Mouse (Mus musculus): ENCODE data around the gene Il10. TPM values are rescaled to one million over a fixed set of nuclear protein-coding genes. Genes with fewer than 3 reads are reported as not detected.

The Il10 gene
- polyA plus RNA-seq, 1 experiment from 2014 or later = not detected

DNA sequence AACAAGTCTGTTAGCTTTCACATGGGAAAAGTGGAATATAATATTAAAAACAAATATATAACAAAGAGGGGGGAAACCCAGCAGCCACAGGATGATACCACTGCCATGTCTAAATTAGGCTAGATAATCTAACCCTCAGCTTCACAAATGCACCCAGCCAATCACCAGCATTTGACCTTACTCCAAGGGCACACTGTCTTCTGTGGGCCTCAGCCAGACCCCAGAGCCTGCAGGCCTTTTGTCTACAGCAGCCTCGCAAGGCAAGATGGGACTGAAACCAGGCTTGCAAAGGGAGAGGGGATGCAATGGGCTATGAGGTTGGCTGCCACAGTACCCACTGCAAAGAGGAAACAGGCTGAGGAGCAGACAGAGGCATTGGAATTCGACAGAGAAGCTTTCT is 22.6 kb downstream of the Il10 start:
- H3K36me3 ChIP-seq (ENCODE audit: control insufficient read depth, insufficient read depth, low read length) = no peaks in the 10 kb centered on the region
- peaks cover 2% of the 10 kb centered on the region; the same call in 1 of the 2 replicates for H3K9me3 ChIP-seq (replicated peaks; ENCODE audit: control insufficient read depth, low read length, poor library complexity, severe bottlenecking)
- no peak for ATAC-seq
- H3K4me2 ChIP-seq (ENCODE audit: low read length) = no peak overlapping the region
- H3K9ac ChIP-seq (ENCODE audit: low read depth, low read length) = no peak overlapping the region
- H3K4me1 ChIP-seq (ENCODE audit: control insufficient read depth, insufficient read depth, low read length) = no peaks in the 10 kb centered on the region
- H3K27me3 ChIP-seq (ENCODE audit: control insufficient read depth, insufficient read depth, low read depth, low read length) = no peaks in the 10 kb centered on the region
- WGBS = 55% methylated on average over 2 of the region's 2 CpGs
- no peak overlapping the region for H3K27ac ChIP-seq (ENCODE audit: low read length)
- no peak overlapping the region for H3K4me3 ChIP-seq (ENCODE audit: low read depth, low read length)

DNA sequence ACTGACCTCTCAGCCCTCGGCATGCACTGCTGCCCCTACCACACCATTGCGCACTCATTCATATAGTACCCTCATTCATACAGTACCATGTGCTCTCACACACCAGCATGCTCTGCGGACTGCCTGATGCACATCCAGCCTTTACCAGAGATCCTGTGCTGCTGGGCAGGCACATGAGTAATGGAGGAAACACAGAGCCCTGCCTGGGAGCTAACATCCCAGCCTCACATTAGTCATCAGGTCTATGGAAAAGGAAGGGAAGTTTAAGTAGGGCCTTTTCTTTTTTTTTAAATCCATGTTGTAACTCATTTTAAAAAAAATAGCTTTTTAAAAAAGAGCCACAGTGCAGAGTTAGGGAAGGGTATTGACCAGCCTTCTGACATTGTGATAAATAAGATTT is 23.1 kb downstream of the Il10 start:
- Histone ChIP-seq H3K36me3 (ENCODE audit: control insufficient read depth, insufficient read depth, low read length) (no peaks in the 10 kb centered on the region), H3K4me3 (ENCODE audit: low read depth, low read length) (no peak overlapping the region), H3K27me3 (ENCODE audit: control insufficient read depth, insufficient read depth, low read depth, low read length) (no peaks in the 10 kb centered on the region), H3K9ac (ENCODE audit: low read depth, low read length) (no peak overlapping the region), H3K27ac (ENCODE audit: low read length) (no peak overlapping the region), H3K4me2 (ENCODE audit: low read length) (no peak overlapping the region), H3K9me3 (replicated peaks; ENCODE audit: control insufficient read depth, low read length, poor library complexity, severe bottlenecking) (no peaks in the 10 kb centered on the region), H3K4me1 (ENCODE audit: control insufficient read depth, insufficient read depth, low read length) (no peaks in the 10 kb centered on the region)
- ATAC-seq = no peak
- WGBS = 89% methylated on average over 3 of the region's 3 CpGs

DNA sequence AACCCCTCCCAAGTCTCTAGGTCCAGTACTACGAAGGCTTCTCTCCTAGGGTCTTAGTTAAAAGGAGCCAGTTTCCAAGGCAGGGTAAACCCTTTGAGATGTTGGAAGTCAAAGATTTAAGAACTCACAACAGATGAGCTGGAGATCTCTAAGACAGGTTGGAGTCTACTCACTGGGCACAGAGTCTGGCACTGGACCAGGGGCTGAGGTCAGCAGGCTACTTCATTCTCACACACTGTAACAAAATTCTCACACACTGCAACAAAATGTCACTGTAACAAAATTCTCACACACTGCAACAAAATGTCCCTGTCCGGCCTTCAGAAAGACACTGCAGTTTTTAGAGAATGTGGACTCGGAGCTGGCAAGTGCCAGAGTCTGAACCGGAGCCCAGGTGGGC is 24.0 kb downstream of the Il10 start:
- over 99% methylated on average over 4 of the region's 4 CpGs for WGBS
- no peaks in the 10 kb centered on the region for H3K27me3 ChIP-seq (ENCODE audit: control insufficient read depth, insufficient read depth, low read depth, low read length)
- no peak overlapping the region for H3K4me2 ChIP-seq (ENCODE audit: low read length)
- no peak overlapping the region for H3K27ac ChIP-seq (ENCODE audit: low read length)
- ATAC-seq = no peak
- H3K9me3 ChIP-seq (replicated peaks; ENCODE audit: control insufficient read depth, low read length, poor library complexity, severe bottlenecking) = no peaks in the 10 kb centered on the region
- H3K4me3 ChIP-seq (ENCODE audit: low read depth, low read length) = no peak overlapping the region
- H3K9ac ChIP-seq (ENCODE audit: low read depth, low read length) = no peak overlapping the region
- H3K4me1 ChIP-seq (ENCODE audit: control insufficient read depth, insufficient read depth, low read length) = no peaks in the 10 kb centered on the region
- no peaks in the 10 kb centered on the region for H3K36me3 ChIP-seq (ENCODE audit: control insufficient read depth, insufficient read depth, low read length)

DNA sequence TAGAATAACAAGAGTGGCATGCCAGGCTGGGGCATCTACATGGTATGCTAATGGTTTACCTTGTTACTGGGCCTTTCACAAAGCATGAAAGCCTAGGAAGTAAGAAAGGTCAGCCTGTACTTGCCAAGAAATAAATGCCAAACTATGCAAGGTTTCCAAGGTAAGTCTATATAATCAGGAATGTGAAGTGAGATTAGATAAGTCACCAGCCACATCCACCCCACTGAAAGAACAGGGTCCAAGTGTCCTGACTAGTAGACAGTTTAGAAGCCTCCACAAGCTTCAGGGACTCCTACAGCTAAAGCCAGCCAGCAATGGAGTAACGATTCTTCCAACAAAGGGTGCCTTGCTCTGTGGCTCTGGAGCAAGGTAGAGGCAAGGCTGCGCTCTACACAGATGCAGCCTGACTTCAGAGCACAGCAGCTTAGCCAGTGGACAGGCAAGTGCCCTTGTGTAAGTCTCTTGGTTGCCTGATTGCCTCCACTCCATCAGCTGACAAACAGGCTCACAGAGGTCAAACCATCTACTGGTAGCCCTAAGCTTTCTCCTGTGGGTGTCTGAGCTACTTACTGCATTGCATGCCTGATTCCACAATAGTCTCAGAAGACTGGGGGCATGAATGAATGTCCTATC is 26.2 kb downstream of the Il10 start:
- H3K9ac ChIP-seq (ENCODE audit: low read depth, low read length) = no peak overlapping the region
- H3K9me3 ChIP-seq (replicated peaks; ENCODE audit: control insufficient read depth, low read length, poor library complexity, severe bottlenecking) = no peaks in the 10 kb centered on the region
- H3K27ac ChIP-seq (ENCODE audit: low read length) = no peak overlapping the region
- no peaks in the 10 kb centered on the region for H3K27me3 ChIP-seq (ENCODE audit: control insufficient read depth, insufficient read depth, low read depth, low read length)
- no peaks in the 10 kb centered on the region for H3K4me1 ChIP-seq (ENCODE audit: control insufficient read depth, insufficient read depth, low read length)
- no peaks in the 10 kb centered on the region for H3K36me3 ChIP-seq (ENCODE audit: control insufficient read depth, insufficient read depth, low read length)
- no peak for ATAC-seq
- 91% methylated on average over 2 of the region's 2 CpGs for WGBS
- no peak overlapping the region for H3K4me2 ChIP-seq (ENCODE audit: low read length)
- no peak overlapping the region for H3K4me3 ChIP-seq (ENCODE audit: low read depth, low read length)

DNA sequence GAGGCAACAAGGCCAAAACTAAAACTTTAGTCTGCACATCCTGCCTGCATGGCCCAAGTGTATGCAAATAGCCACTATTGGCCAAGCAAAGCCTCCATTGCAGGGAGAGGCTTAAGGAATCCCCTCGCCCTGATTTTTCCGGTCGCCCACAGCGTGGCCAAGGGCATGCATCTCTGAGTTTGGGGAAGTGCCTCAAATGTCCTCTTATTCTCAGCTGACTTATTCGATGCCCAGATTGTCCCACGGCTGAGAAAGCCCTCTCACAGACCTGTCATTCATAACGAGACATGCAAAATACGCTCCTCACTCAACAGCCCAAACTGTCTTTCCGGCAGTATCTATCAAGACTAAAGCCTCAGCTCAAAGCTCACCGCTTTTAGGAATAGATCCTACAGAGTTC is 27.0 kb downstream of the Il10 start:
- Histone ChIP-seq H3K9ac (ENCODE audit: low read depth, low read length) (no peak overlapping the region), H3K4me1 (ENCODE audit: control insufficient read depth, insufficient read depth, low read length) (no peaks in the 10 kb centered on the region), H3K9me3 (replicated peaks; ENCODE audit: control insufficient read depth, low read length, poor library complexity, severe bottlenecking) (no peaks in the 10 kb centered on the region), H3K36me3 (ENCODE audit: control insufficient read depth, insufficient read depth, low read length) (no peaks in the 10 kb centered on the region), H3K4me3 (ENCODE audit: low read depth, low read length) (no peak overlapping the region), H3K4me2 (ENCODE audit: low read length) (no peak overlapping the region), H3K27me3 (ENCODE audit: control insufficient read depth, insufficient read depth, low read depth, low read length) (no peaks in the 10 kb centered on the region), H3K27ac (ENCODE audit: low read length) (no peak overlapping the region)
- 87% methylated on average over 10 of the region's 10 CpGs for WGBS
- ATAC-seq = no peak

DNA sequence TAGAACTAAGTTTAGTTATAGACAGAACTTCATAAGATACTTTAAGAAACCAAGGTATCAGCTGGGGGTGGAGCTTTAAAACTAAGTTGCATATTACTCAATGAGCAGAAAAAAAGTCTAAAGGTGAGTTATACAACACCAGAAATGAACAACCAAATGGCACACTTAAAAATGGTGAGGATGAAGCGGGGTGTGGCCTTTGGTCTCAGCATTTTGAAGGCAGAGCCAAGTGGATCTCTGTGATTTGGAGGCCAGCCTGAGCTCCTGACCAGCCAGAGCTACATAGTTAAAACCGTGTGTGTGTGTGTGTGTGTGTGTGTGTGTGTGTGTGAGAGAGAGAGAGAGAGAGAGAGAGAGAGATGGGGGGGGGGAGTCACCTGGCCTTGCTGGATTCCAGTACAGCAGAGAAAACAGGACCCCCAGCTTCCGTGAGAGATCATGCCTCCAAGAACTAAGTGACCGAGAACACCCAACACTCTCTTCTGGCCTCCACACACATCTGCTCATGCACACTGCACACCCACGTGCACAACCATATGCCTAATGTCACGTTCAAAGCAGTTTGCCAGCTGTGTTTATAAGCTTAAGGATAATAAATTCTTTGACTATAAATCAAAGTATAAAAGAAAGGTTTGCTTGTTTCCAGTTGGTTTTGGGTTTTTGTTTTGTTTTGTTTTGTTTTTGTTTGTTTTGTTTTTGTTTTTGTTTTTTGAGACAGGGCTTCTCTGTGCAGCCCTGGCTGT is 28.6 kb downstream of the Il10 start:
- no peak overlapping the region for H3K4me2 ChIP-seq (ENCODE audit: low read length)
- H3K9ac ChIP-seq (ENCODE audit: low read depth, low read length) = no peak overlapping the region
- H3K27me3 ChIP-seq (ENCODE audit: control insufficient read depth, insufficient read depth, low read depth, low read length) = no peaks in the 10 kb centered on the region
- H3K9me3 ChIP-seq (replicated peaks; ENCODE audit: control insufficient read depth, low read length, poor library complexity, severe bottlenecking) = no peaks in the 10 kb centered on the region
- no peaks in the 10 kb centered on the region for H3K36me3 ChIP-seq (ENCODE audit: control insufficient read depth, insufficient read depth, low read length)
- ATAC-seq = no peak
- no peak overlapping the region for H3K27ac ChIP-seq (ENCODE audit: low read length)
- 0 out of 2 replicates have a peak, but pooled peaks cover 4% of the 10 kb centered on the region for H3K4me1 ChIP-seq (ENCODE audit: control insufficient read depth, insufficient read depth, low read length)
- 87% methylated on average over 6 of the region's 6 CpGs for WGBS
- no peak overlapping the region for H3K4me3 ChIP-seq (ENCODE audit: low read depth, low read length)

DNA sequence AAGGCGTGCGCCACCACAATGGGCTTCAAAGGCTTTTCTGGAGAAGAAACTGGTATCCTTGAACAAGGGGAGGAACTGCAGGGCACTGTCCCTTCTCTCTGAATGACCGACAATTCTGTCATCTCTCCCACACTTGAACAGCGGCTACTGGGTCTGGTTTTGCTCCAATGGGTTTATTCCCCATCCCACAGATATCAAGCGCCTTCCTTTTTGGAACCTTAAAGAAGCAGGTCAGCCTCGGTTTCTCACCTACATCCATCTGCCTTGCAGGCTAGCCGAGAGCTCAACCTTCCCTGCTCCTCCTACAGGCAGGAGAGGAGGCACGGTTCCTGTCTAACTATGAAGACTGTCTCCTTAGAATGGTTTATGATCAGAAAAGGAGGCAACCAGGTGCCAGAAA is 29.3 kb downstream of the Il10 start:
- H3K9ac ChIP-seq (ENCODE audit: low read depth, low read length) = no peak overlapping the region
- no peak overlapping the region for H3K4me2 ChIP-seq (ENCODE audit: low read length)
- no peak for ATAC-seq
- 94% methylated on average over 8 of the region's 8 CpGs for WGBS
- 0 out of 2 replicates have a peak, but pooled peaks cover 4% of the 10 kb centered on the region for H3K4me1 ChIP-seq (ENCODE audit: control insufficient read depth, insufficient read depth, low read length)
- no peaks in the 10 kb centered on the region for H3K9me3 ChIP-seq (replicated peaks; ENCODE audit: control insufficient read depth, low read length, poor library complexity, severe bottlenecking)
- H3K4me3 ChIP-seq (ENCODE audit: low read depth, low read length) = no peak overlapping the region
- no peaks in the 10 kb centered on the region for H3K27me3 ChIP-seq (ENCODE audit: control insufficient read depth, insufficient read depth, low read depth, low read length)
- H3K27ac ChIP-seq (ENCODE audit: low read length) = no peak overlapping the region
- no peaks in the 10 kb centered on the region for H3K36me3 ChIP-seq (ENCODE audit: control insufficient read depth, insufficient read depth, low read length)

DNA sequence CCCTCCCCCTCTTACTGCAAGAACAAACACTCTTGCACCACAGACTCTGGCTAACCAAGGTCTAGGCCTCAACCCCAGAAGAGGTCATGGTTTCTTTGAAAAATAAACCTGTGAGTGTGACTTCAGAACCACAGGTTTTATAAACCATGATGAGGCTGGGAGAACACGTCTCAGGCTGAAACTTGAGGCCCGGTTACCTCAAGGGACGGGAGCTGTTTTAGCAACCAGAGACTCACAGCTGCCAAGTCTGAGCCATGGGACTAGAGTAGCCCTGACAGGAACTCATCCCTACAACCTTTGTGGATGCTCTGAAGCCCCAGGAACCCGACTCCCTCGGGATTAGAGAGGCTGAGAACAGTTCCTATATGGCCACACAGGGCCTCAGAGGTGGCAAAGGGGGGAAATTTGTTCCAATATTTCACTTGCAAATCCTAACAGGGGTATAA is 29.7 kb downstream of the Il10 start:
- Histone ChIP-seq H3K9me3 (replicated peaks; ENCODE audit: control insufficient read depth, low read length, poor library complexity, severe bottlenecking) (no peaks in the 10 kb centered on the region), H3K27ac (ENCODE audit: low read length) (no peak overlapping the region), H3K9ac (ENCODE audit: low read depth, low read length) (no peak overlapping the region), H3K4me1 (ENCODE audit: control insufficient read depth, insufficient read depth, low read length) (0 out of 2 replicates have a peak, but pooled peaks cover 4% of the 10 kb centered on the region), H3K36me3 (ENCODE audit: control insufficient read depth, insufficient read depth, low read length) (no peaks in the 10 kb centered on the region), H3K4me2 (ENCODE audit: low read length) (no peak overlapping the region), H3K4me3 (ENCODE audit: low read depth, low read length) (no peak overlapping the region), H3K27me3 (ENCODE audit: control insufficient read depth, insufficient read depth, low read depth, low read length) (no peaks in the 10 kb centered on the region)
- no peak for ATAC-seq
- WGBS = 81% methylated on average over 5 of the region's 5 CpGs

DNA sequence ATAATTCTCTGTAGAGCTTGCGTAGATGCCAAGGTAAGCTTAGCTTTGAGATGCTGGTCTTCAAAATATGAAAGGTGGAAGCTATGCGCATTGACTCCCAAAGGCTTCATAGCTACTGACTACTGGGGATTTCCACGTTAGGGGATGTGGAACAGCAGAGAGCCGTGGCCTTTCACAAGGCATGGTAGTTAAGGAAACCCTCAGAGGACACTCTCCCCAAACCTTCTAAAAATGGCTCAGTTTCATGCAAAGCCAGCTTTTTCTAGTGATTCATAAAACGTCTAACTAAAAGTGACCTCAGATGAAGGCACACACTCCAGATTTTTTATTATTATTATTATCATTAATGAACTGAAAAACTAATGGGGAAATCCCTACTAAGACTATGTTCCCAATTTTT is 30.4 kb downstream of the Il10 start:
- H3K27ac ChIP-seq (ENCODE audit: low read length) = no peak overlapping the region
- 0 out of 2 replicates have a peak, but pooled peaks cover 4% of the 10 kb centered on the region for H3K4me1 ChIP-seq (ENCODE audit: control insufficient read depth, insufficient read depth, low read length)
- no peaks in the 10 kb centered on the region for H3K9me3 ChIP-seq (replicated peaks; ENCODE audit: control insufficient read depth, low read length, poor library complexity, severe bottlenecking)
- H3K4me3 ChIP-seq (ENCODE audit: low read depth, low read length) = no peak overlapping the region
- H3K4me2 ChIP-seq (ENCODE audit: low read length) = no peak overlapping the region
- WGBS = 89% methylated on average over 5 of the region's 5 CpGs
- ATAC-seq = no peak
- no peaks in the 10 kb centered on the region for H3K27me3 ChIP-seq (ENCODE audit: control insufficient read depth, insufficient read depth, low read depth, low read length)
- peaks cover 3% of the 10 kb centered on the region; the same call in 1 of the 2 replicates for H3K36me3 ChIP-seq (ENCODE audit: control insufficient read depth, insufficient read depth, low read length)
- H3K9ac ChIP-seq (ENCODE audit: low read depth, low read length) = no peak overlapping the region

Data from midbrain, embryonic 16.5 days (tissue).